Mouse (Mus musculus): Measurements from ENCODE around the gene Selenoh. TPM values are rescaled to one million over a fixed set of nuclear protein-coding genes. Genes with fewer than 3 reads are reported as not detected.
A peak's percentile ranks its signal among the peaks of the same experiment; 100 is the strongest.
"Not testable (repeated sequence)": the region's sequence is repeated elsewhere in the genome, so short reads cannot be mapped to it uniquely, and the experiment has no call there.

Gene Selenoh
- polyA plus RNA-seq, 1 experiment, result 130 TPM

GRCm38 (mm10) chr2:84677270-84677967 is 6.8 kb upstream of the Selenoh start:
- H3K4me1 ChIP-seq, result peaks cover 31% of the 10 kb centered on the region
- no peaks in the 10 kb centered on the region for H3K9me3 ChIP-seq
- H3K4me3 ChIP-seq (replicated peaks), result peak overlapping the region; percentile 94
- H3K36me3 ChIP-seq (replicated peaks; ENCODE audit: low read length), result peaks cover 47% of the 10 kb centered on the region
- TF ChIP-seq FLI1 (IDR thresholded peaks at IDR 0.05; ENCODE audit: low read length) (no peak), GATA1 (IDR thresholded peaks at IDR 0.05; ENCODE audit: borderline replicate concordance, low read length) (no peak)
- H3K27me3 ChIP-seq (replicated peaks), result no peaks in the 10 kb centered on the region

DNA sequence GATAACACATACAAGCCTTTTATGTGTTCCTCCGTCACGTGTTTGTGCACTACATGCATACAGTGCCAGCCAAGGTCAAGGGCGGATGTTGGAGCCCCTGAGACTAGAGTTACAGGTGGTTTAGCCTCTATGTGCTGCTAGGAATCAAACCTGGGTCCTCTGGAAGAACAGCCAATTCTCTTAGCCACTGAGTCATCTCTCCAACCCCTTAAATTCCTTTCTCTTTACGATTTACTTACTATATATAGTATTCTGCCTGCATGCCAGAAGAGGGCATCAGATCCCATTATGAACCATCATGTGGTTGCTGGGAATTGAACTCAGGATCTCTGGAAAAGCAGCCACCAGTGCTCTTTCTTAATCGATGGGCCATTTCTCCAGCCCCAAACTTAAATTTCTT is 965 bp upstream of the Selenoh start:
- H3K9me3 ChIP-seq; H3K4me3 ChIP-seq (replicated peaks); H3K27me3 ChIP-seq (replicated peaks): not testable (repeated sequence)
- Histone ChIP-seq H3K36me3 (replicated peaks; ENCODE audit: low read length) (peaks cover 40% of the 10 kb centered on the region), H3K4me1 (peaks cover 31% of the 10 kb centered on the region)

- Histone ChIP-seq H3K36me3 (replicated peaks; ENCODE audit: low read length) (peaks cover 26% of the 10 kb centered on the region), H3K9me3 (no peaks in the 10 kb centered on the region)
Observed at GRCm38 (mm10) chr2:84669828-84670568, 572 bp downstream of the Selenoh start.

DNA sequence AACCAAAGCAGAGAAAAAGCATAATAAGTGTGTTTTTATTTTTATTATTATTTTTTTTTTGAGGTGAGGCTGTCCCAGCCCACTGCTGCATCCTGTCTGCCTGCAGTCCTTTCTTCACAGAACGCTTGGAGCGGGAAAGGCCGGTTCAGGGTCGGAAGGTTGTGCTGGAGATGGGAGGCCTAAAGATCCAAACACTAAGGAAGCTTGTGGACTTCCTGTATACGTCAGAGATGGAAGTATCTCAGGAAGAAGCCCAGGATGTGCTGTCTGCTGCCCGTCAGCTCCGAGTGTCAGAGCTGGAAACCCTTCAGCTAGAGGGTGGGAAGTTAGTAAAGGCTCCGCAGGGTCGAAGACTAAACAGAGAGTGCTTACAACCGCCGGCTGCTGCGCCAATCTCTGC is 4.5 kb downstream of the Selenoh start:
- peaks cover 28% of the 10 kb centered on the region for H3K4me1 ChIP-seq
- TF ChIP-seq FLI1 (IDR thresholded peaks at IDR 0.05; ENCODE audit: low read length), result no peak
- TF ChIP-seq GATA1 (IDR thresholded peaks at IDR 0.05; ENCODE audit: borderline replicate concordance, low read length), result no peak

More at GRCm38 (mm10) chr2:84669828-84670568, 572 bp downstream of the Selenoh start:
- Histone ChIP-seq H3K27me3 (replicated peaks) (no peaks in the 10 kb centered on the region), H3K4me1 (peaks cover 29% of the 10 kb centered on the region), H3K4me3 (replicated peaks) (peak overlapping the region; percentile 97)
- TF ChIP-seq FLI1 (IDR thresholded peaks at IDR 0.05; ENCODE audit: low read length) (no peak), GATA1 (IDR thresholded peaks at IDR 0.05; ENCODE audit: borderline replicate concordance, low read length) (no peak)

DNA sequence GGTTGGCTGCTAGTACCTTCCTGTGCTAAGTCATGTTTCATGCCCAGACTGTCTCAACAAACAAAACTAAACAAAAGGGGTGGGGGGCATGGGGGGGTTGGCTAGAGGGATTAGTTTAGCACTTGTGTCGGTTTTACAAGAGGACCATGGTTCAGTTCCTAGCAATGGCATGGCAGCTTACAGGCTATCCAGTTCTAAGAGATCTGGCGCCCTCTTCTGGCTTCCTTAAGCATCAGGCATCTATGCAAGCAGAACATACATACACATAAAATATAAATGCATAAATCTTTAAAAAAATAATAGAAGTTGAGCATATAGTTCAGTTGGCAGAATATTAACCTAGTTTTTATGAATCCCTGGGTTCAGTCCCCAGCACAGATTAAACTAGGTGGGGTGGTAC is 7.7 kb downstream of the Selenoh start:
- peaks cover 23% of the 10 kb centered on the region for H3K4me1 ChIP-seq
- H3K9me3 ChIP-seq, result 0 out of 2 replicates have a peak, but pooled peaks cover 3% of the 10 kb centered on the region
- TF ChIP-seq GATA1 (IDR thresholded peaks at IDR 0.05; ENCODE audit: borderline replicate concordance, low read length) (no peak), FLI1 (IDR thresholded peaks at IDR 0.05; ENCODE audit: low read length) (no peak)
- H3K4me3 ChIP-seq (replicated peaks), result no peak overlapping the region
- H3K36me3 ChIP-seq (replicated peaks; ENCODE audit: low read length), result no peaks in the 10 kb centered on the region
- no peaks in the 10 kb centered on the region for H3K27me3 ChIP-seq (replicated peaks)

More for the DNA sequence above, 4.5 kb downstream of the Selenoh start:
- Histone ChIP-seq H3K9me3 (no peaks in the 10 kb centered on the region), H3K27me3 (replicated peaks) (no peaks in the 10 kb centered on the region), H3K4me3 (replicated peaks) (no peak overlapping the region), H3K36me3 (replicated peaks; ENCODE audit: low read length) (no peaks in the 10 kb centered on the region)

- TF ChIP-seq GATA1 (IDR thresholded peaks at IDR 0.05; ENCODE audit: borderline replicate concordance, low read length), result no peak
- no peak for TF ChIP-seq FLI1 (IDR thresholded peaks at IDR 0.05; ENCODE audit: low read length)
- Histone ChIP-seq H3K4me1 (peaks cover 17% of the 10 kb centered on the region), H3K9me3 (0 out of 2 replicates have a peak, but pooled peaks cover 3% of the 10 kb centered on the region), H3K36me3 (replicated peaks; ENCODE audit: low read length) (no peaks in the 10 kb centered on the region), H3K4me3 (replicated peaks) (peak overlapping the region; percentile 33), H3K27me3 (replicated peaks) (no peaks in the 10 kb centered on the region)
Observed at GRCm38 (mm10) chr2:84660253-84660652, 10.3 kb downstream of the Selenoh start.

- no peaks in the 10 kb centered on the region for H3K27me3 ChIP-seq (replicated peaks)
- no peak within 1 kb of the TSS for H3K4me3 ChIP-seq (replicated peaks)
- TF ChIP-seq GATA1 (IDR thresholded peaks at IDR 0.05; ENCODE audit: borderline replicate concordance, low read length) (no peak), FLI1 (IDR thresholded peaks at IDR 0.05; ENCODE audit: low read length) (no peak)
- H3K36me3 ChIP-seq (replicated peaks; ENCODE audit: low read length), result no peaks in the 10 kb centered on the region
- H3K4me1 ChIP-seq, result peaks cover 17% of the 10 kb centered on the region
- 0 out of 2 replicates have a peak, but pooled peaks cover 3% of the 10 kb centered on the region for H3K9me3 ChIP-seq
Observed at GRCm38 (mm10) chr2:84658806-84659205, 11.8 kb downstream of the Selenoh start, which contains the start of gene Btbd18. Gene Btbd18 (plus strand): TSS chr2:84659079.

- TF ChIP-seq GATA1 (IDR thresholded peaks at IDR 0.05; ENCODE audit: borderline replicate concordance, low read length) (no peak), FLI1 (IDR thresholded peaks at IDR 0.05; ENCODE audit: low read length) (no peak)
- H3K36me3 ChIP-seq (replicated peaks; ENCODE audit: low read length), result no peaks in the 10 kb centered on the region
Observed at GRCm38 (mm10) chr2:84655864-84656263, 14.7 kb downstream of the Selenoh start.

GRCm38 (mm10) chr2:84653354-84653753 is 17.2 kb downstream of the Selenoh start:
- Histone ChIP-seq H3K4me1 (peaks cover 6% of the 10 kb centered on the region), H3K36me3 (replicated peaks; ENCODE audit: low read length) (no peaks in the 10 kb centered on the region), H3K9me3 (no peaks in the 10 kb centered on the region), H3K27me3 (replicated peaks) (no peaks in the 10 kb centered on the region), H3K4me3 (replicated peaks) (no peak overlapping the region)
- TF ChIP-seq FLI1 (IDR thresholded peaks at IDR 0.05; ENCODE audit: low read length) (no peak), GATA1 (IDR thresholded peaks at IDR 0.05; ENCODE audit: borderline replicate concordance, low read length) (no peak)

More at GRCm38 (mm10) chr2:84655864-84656263, 14.7 kb downstream of the Selenoh start:
- Histone ChIP-seq H3K27me3 (replicated peaks) (no peaks in the 10 kb centered on the region), H3K9me3 (0 out of 2 replicates have a peak, but pooled peaks cover 3% of the 10 kb centered on the region), H3K4me1 (peaks cover 16% of the 10 kb centered on the region), H3K4me3 (replicated peaks) (no peak overlapping the region)
